Mouse (Mus musculus): ENCODE data around the gene Slit3.

DNA sequence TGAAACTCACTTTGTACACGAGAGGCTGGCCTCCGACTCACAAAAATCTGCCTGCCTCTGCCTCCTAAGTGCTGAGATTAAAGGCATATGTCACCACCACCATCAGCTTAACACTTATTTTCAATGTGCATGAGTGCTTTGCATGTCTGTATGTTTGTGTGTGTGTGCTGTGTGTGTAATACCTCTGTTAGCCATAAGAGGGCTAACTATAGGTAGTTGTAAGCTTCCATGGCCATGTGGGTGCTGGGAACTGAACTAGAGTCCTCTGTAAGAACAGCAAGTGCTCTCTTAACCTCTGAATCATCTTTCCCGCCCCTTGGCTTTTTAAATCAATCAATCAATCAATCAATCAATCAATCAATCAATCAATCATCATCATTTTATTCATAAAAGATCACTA, 251.4 kb downstream of the Slit3 start:
- TF ChIP-seq GATA1 (IDR thresholded peaks at IDR 0.05; ENCODE audit: borderline replicate concordance, low read length) (no peak), FLI1 (IDR thresholded peaks at IDR 0.05; ENCODE audit: low read length) (no peak)
